Mouse (Mus musculus) thymus, adult 2 months (tissue): ENCODE results near the gene Mycn.

Source experiments
- CTCF ChIP-seq: fragments of 200-500 bp; IDR thresholded peaks from 2 replicates; pipeline ENCODE4 v1.5.1; 2012; ENCODE audit warnings: mild to moderate bottlenecking, control low read depth, low read length, moderate library complexity, borderline replicate concordance; ENCODE audit not compliant: control insufficient read depth, poor library complexity, insufficient read depth; ENCODE audit errors: extremely low read depth
- POLR2A ChIP-seq: fragments of 200-500 bp; IDR thresholded peaks from 2 replicates; pipeline ENCODE4 v1.6.1; 2012; ENCODE audit warnings: mild to moderate bottlenecking, low read length, control low read depth, moderate library complexity; ENCODE audit not compliant: control insufficient read depth, poor library complexity, insufficient read depth; ENCODE audit errors: extremely low read depth

GRCm38 (mm10) chr12:12939581-12940465, 1.9 kb downstream of the Mycn start:
- 0 out of 2 replicates have a peak, but pooled peaks have one; percentile 48 for TF ChIP-seq CTCF
- no peak for TF ChIP-seq POLR2A
